7 mouse cellular contexts compared by ENCODE assay signal in genomic region chr1:180568761-180569452, GRCm38 (mm10). TPM values are rescaled to one million over a fixed set of nuclear protein-coding genes. Genes with fewer than 3 reads are reported as not detected.
DNase-seq lines count a peak whose midpoint lies in the region; ATAC-seq lines count a peak whose summit lies in the region.

Gene Parp1 (plus strand): TSS chr1:180568924.

- H3K36me3 ChIP-seq in embryonic facial prominence, embryonic 10.5 days (replicated peaks): peaks cover 33% of the 10 kb centered on the region
- peaks cover 32% of the 10 kb centered on the region for H3K36me3 ChIP-seq in limb, embryonic 10.5 days
- peaks cover 21% of the 10 kb centered on the region for H3K36me3 ChIP-seq in midbrain, embryonic 13.5 days

- peaks cover 28% of the 10 kb centered on the region for H3K4me1 ChIP-seq in embryonic facial prominence, embryonic 10.5 days
- H3K4me1 ChIP-seq in limb, embryonic 10.5 days: peaks cover 20% of the 10 kb centered on the region
- H3K4me1 ChIP-seq in midbrain, embryonic 13.5 days (replicated peaks): peaks cover 28% of the 10 kb centered on the region

- peak; percentile 99 for DNase-seq in adrenal gland, postnatal 10 days
- DNase-seq in embryonic facial prominence, embryonic 10.5 days (ENCODE audit: low spot score): peak; percentile 99
- peak; percentile 95 for DNase-seq in kidney, adult 11 months
- peak; percentile 98 for DNase-seq in limb, embryonic 10.5 days (ENCODE audit: low spot score)
- peak; percentile 91 for DNase-seq in spleen, adult 12 weeks (ENCODE audit: low spot score)

- H3K27ac ChIP-seq in embryonic facial prominence, embryonic 10.5 days (replicated peaks): peak within 1 kb of the TSS; percentile 97
- H3K27ac ChIP-seq in limb, embryonic 10.5 days: peak within 1 kb of the TSS; percentile 95
- peak within 1 kb of the TSS; percentile 91 for H3K27ac ChIP-seq in midbrain, embryonic 13.5 days

- H3K9ac ChIP-seq in midbrain, embryonic 13.5 days (replicated peaks): peak within 1 kb of the TSS; percentile 91

- peak within 1 kb of the TSS; percentile 95 for H3K4me3 ChIP-seq in embryonic facial prominence, embryonic 10.5 days
- H3K4me3 ChIP-seq in limb, embryonic 10.5 days: peak within 1 kb of the TSS; percentile 86
- peak within 1 kb of the TSS; percentile 95 for H3K4me3 ChIP-seq in midbrain, embryonic 13.5 days (replicated peaks)

- peak; percentile 96 for ATAC-seq in granulocyte monocyte progenitor cell, adult 5-6 weeks (replicated peaks; ENCODE audit: poor library complexity, severe bottlenecking)
- peak; percentile 97 for ATAC-seq in midbrain, embryonic 13.5 days

- peaks cover 4% of the 10 kb centered on the region; the same call in 1 of the 2 replicates for H3K9me3 ChIP-seq in embryonic facial prominence, embryonic 10.5 days
- H3K9me3 ChIP-seq in limb, embryonic 10.5 days (replicated peaks): no peaks in the 10 kb centered on the region
- no peaks in the 10 kb centered on the region; the same call in 1 of the 2 replicates for H3K9me3 ChIP-seq in midbrain, embryonic 13.5 days

- peak within 1 kb of the TSS; percentile 95 for H3K4me2 ChIP-seq in midbrain, embryonic 13.5 days (replicated peaks)

- WGBS in embryonic facial prominence, embryonic 10.5 days: under 1% methylated on average over 67 of the region's 67 CpGs
- under 1% methylated on average over 67 of the region's 67 CpGs for WGBS in limb, embryonic 10.5 days
- WGBS in midbrain, embryonic 13.5 days: 1% methylated on average over 67 of the region's 67 CpGs

- no peaks in the 10 kb centered on the region for H3K27me3 ChIP-seq in embryonic facial prominence, embryonic 10.5 days (replicated peaks; ENCODE audit: low read depth, poor library complexity, severe bottlenecking)
- H3K27me3 ChIP-seq in limb, embryonic 10.5 days (ENCODE audit: low read depth, poor library complexity, severe bottlenecking): no peaks in the 10 kb centered on the region
- H3K27me3 ChIP-seq in midbrain, embryonic 13.5 days: peaks cover 2% of the 10 kb centered on the region; the same call in 1 of the 2 replicates

RNA-seq across cellular contexts. Expression of gene Parp1, which starts in this region (rescaled TPM):
- 100 to 1,000 TPM in 1 of 2 experiments, 10 to 100 TPM in 1; 77.7 to 101 TPM for total RNA-seq in adrenal gland, postnatal 10 days (2021)
- polyA plus RNA-seq in embryonic facial prominence, embryonic 10.5 days (2016; fragmentation: Nextera tagmentation; extraction: Ambion mirVana): 285 and 291 TPM in 2 replicates
- 120 and 129 TPM in 2 replicates for total RNA-seq in granulocyte monocyte progenitor cell, adult 5-6 weeks (2014; fragmentation: Nextera tagmentation)
- total RNA-seq in granulocyte monocyte progenitor cell, adult 5-6 weeks (2017): 173 and 204 TPM in 2 replicates
- 267 and 278 TPM in 2 replicates for polyA plus RNA-seq in limb, embryonic 10.5 days (2016; fragmentation: Nextera tagmentation; extraction: Ambion mirVana)
- 135 and 140 TPM in 2 replicates for polyA plus RNA-seq in midbrain, embryonic 13.5 days (2015; fragmentation: Nextera tagmentation; extraction: Ambion mirVana)

Comparison
In these comparisons a context has a peak if more than half of its experiments do, and no peak if none do; other contexts are left out.
1. Peak in every context shown above with its lines: DNase-seq, ATAC-seq, H3K4me3 ChIP-seq and H3K27ac ChIP-seq.